Mouse (Mus musculus) heart, postnatal 36 days (tissue): Measurements from ENCODE around the gene Hist1h2ap. TPM values are rescaled to one million over a fixed set of nuclear protein-coding genes. Genes with fewer than 3 reads are reported as not detected.
"Not testable (repeated sequence)": the region's sequence is repeated elsewhere in the genome, so short reads cannot be mapped to it uniquely, and the experiment has no call there.

Source experiments
- DNase-seq, 2 experiments: peaks; one replicate each; pipeline ENCODE4 v3.0.0; 2021 to 2022
- intact Hi-C: fragments of 180-260 bp; cut with DNase I; formaldehyde crosslinking; loops from one replicate; pipeline ENCODE4 v1.15.1; 2025
- total RNA-seq, 2 experiments: library from RNA; stranded (reverse); gene quantifications; 2 replicates each; pipeline ENCODE4 v1.2.3; 2021

Hist1h2ap gene
- 10 to 100 TPM; 27.2 to 33.8 TPM for total RNA-seq

DNA sequence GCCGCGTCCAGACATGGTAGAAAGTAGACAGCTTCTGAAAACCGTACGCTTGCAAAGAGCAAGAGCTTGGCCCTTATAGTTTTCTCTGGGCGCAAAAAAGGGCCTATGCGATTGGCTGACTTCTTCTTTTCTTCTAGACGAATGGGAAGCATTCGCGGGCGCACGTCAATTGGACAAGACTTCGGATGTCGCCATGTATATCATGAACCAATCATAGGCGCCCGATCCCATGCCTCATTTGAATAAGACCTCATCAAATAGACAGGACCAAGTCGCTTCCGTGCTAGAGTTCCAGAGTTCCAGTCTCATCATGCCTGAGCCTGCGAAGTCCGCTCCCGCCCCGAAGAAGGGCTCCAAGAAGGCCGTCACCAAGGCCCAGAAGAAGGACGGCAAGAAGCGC lies at the start of gene Hist1h2ap, which contains the start of gene Hist1h2br:
TSS of gene Hist1h2ap (minus strand) at position 47 of the 400 bp plus-strand sequence.
TSS of gene Hist1h2br (plus strand) at position 283 of the 400 bp plus-strand sequence.
- DNase-seq, result not testable (repeated sequence)
- intact Hi-C loops, result loop anchor here (10.0 kb wide), 1 partner anchor 49 kb away; the partner anchor contains the start of genes Hist1h1b, Hist1h2an, Hist1h2bp and Hist1h3i

- DNase-seq, result peak; percentile 9 to 23
- intact Hi-C loops, result no loop called here
Measured at GRCm38 (mm10) chr13:21882760-21883405, 49.6 kb upstream of the Hist1h2ap start.

DNA sequence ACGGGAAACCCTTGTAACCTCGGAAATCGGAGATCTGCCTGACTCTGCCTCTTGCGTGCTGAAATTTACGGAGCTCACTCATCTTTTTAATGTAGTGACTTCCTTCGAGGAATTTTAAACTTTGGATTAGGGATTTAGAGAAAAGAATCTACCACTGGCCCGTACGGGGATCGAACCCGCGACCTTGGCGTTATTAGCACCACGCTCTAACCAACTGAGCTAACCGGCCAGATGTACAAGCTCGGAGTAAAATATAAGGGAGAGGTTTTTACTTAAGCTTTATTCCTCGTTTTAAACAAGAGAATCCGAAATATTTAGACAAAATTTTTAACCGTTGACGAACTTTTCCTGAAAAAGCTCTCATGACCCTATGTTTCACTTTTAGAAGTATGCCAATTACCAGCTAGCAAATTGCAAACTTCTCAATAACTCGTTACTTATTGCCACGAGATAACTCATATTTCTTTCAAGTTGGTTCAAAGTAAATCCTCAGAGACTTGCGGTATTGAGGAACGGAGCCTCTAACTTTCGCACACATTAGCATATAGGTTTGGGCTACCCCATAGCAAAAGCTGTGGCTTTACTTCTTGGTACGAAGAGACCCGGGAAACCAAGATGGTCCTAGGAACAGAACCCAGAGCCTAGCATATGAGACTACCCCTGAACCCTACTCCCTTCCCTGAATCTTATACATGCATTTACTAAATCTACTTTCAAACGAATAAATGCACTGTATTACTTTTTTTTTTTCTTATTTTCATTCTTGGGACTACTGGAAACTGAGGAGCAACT lies 48.8 kb upstream of the Hist1h2ap start:
- intact Hi-C loops, result no loop called here
- peak; percentile 3 to 25 for DNase-seq

- intact Hi-C loops, result no loop called here
- no peak for DNase-seq
Measured at GRCm38 (mm10) chr13:21880735-21881134, 47.4 kb upstream of the Hist1h2ap start.

- intact Hi-C loops, DNase-seq: not testable (repeated sequence)
Measured at GRCm38 (mm10) chr13:21865503-21865902, 32.2 kb upstream of the Hist1h2ap start.

- intact Hi-C loops, result no loop called here
- DNase-seq, result no peak
Measured at GRCm38 (mm10) chr13:21861608-21862007, 28.3 kb upstream of the Hist1h2ap start.

DNA sequence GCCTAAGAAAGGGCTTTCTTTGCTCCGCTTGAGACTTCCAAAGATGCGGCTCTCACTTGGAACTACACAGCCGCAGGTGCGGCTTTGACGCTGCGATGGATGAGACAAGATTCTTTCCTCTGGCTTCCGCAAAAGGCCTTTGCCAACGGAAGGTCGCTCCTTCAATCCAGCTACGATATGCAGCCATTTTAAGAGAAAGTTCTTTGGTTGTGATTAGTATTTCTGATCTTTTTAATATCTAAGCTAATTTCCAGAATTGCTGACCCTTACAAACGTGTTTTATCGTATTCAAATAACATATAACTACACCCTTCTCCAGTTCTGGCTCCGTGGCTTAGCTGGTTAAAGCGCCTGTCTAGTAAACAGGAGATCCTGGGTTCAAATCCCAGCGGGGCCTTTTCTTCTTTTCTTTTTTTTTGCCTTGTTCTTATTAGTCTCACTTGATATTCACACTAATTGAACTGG lies 22.4 kb upstream of the Hist1h2ap start:
- intact Hi-C loops, result loop anchor here (10.0 kb wide), 4 partner anchors 59 to 1579 kb away; partner anchors contain the start of gene Zfp184
- peak; percentile 28 to 29 for DNase-seq

DNA sequence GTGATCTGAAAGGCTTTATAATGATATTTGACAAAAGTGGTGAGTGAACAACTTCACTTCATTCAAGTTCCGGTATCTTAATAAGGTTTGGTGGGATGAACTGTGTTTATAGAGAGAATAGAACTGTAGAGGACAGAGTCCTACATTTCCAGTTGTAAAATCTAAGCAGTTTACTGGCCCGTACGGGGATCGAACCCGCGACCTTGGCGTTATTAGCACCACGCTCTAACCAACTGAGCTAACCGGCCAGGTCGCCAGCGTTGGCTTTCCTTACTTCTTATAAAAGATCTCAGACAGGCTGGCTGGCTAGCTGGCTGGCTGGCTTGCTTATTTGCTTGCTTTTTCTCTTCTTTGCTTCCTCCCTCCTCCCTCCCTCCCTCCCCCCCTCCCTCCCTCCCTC lies 21.8 kb upstream of the Hist1h2ap start:
- intact Hi-C loops, result loop anchor here (10.0 kb wide), 4 partner anchors 60 to 1580 kb away; partner anchors contain the start of gene Zfp184

GRCm38 (mm10) chr13:21852215-21852945 lies 19.1 kb upstream of the Hist1h2ap start:
- intact Hi-C loops, result loop anchor here (10.0 kb wide), 4 partner anchors 62 to 1582 kb away; partner anchors contain the start of gene Zfp184

More for the DNA sequence above, 21.8 kb upstream of the Hist1h2ap start:
- DNase-seq, result peak; percentile 80 to 81

GRCm38 (mm10) chr13:21850696-21851095 lies 17.4 kb upstream of the Hist1h2ap start:
- intact Hi-C loops, result loop anchor here (10.0 kb wide), 4 partner anchors 64 to 1584 kb away; partner anchors contain the start of gene Zfp184
- DNase-seq, result not testable (repeated sequence)

More at GRCm38 (mm10) chr13:21852215-21852945, 19.1 kb upstream of the Hist1h2ap start:
- peak; percentile 47 to 60 for DNase-seq

DNA sequence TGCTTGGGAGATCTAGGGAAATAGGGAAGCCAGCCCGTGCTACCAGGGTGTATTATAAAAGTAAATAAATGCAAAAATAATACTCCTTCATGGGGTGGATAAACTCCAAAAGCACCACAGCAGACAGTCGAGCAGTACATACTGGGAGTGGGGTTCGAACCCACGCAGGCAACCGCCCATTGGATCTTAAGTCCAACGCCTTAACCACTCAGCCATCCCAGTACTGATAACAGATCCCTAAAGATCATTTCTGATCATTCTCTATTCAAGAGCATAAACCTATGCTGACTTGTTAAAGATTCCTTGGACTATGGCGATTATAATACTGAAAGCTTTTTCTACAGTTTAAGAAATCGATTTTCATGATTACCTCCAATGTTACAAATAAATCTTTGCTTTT lies 14.6 kb upstream of the Hist1h2ap start:
- intact Hi-C loops, result no loop called here
- DNase-seq, result no peak

GRCm38 (mm10) chr13:21846356-21846755 lies 13.0 kb upstream of the Hist1h2ap start:
- intact Hi-C loops, DNase-seq: not testable (repeated sequence)

GRCm38 (mm10) chr13:21840508-21840907 lies 7.2 kb upstream of the Hist1h2ap start:
- DNase-seq, intact Hi-C loops: not testable (repeated sequence)

DNA sequence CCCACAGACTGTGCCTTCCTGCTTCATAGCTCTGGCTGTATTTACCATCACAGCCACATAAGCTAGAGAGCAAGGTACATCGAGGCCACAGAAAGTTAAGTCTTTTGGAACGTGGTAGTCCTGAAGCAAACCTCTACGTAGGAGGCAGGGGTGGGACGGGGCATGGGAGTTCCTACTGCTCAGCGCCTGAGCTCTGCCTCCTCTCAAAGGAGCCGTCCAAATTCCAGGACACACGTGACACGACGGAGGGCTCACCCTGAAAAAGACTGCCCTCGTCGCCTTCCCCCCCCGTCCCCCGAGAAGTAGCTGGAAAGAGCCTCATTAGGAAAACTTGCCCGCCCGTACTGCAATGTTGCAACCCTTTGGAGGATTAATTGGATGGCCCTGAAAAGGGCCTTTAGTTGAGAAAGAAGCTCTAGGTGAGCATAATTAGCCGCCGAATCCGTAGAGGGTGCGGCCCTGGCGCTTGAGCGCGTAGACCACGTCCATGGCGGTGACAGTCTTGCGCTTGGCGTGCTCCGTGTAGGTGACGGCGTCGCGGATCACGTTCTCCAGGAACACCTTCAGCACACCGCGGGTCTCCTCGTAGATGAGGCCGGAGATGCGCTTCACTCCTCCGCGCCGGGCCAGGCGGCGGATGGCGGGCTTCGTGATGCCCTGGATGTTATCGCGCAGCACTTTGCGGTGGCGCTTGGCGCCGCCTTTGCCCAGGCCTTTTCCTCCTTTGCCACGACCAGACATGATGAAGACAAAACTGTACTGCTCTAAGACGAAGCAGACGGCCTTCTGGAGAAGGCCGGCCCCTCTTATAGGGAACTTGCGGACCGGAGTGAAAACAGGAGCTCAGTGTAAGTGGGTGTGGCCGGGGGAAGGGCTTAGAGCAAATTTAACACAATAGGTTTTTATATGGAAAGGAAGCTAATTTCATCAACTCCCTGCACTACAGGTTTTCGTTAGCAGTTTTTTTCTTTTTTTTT lies 1.6 kb downstream of the Hist1h2ap start, which contains the start of gene Hist1h4n:
TSS of gene Hist1h4n (minus strand) at position 779 of the 977 bp plus-strand sequence.
- DNase-seq, result peak in 1 of 2 experiments; percentile 44
- intact Hi-C loops, result loop anchor here (10.0 kb wide), 1 partner anchor 47 kb away; the partner anchor contains the start of genes Hist1h1b, Hist1h2an, Hist1h2bp and Hist1h3i

DNA sequence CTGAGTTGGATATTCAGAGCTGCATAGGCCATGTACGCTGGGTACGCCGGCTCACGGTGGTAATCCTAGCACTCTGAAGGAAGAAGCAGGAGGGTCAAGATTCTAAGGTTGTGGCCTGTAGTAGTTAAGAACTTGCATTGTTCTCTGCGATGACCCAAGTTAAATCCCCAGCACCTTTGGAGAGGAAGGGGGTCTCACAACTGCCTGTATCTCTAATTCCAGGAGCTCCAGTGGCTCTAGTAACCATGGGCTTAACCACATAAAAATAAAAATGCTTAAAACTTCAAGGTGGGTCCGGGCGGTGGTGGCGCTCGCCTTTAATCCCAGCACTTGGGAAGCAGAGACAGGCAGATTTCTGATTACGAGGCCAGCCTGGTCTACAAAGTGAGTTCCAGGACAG lies 3.0 kb downstream of the Hist1h2ap start:
- intact Hi-C loops, result loop anchor here (10.0 kb wide), 1 partner anchor 46 kb away; the partner anchor contains the start of genes Hist1h1b, Hist1h2an, Hist1h2bp and Hist1h3i
- DNase-seq, result no peak

GRCm38 (mm10) chr13:21828511-21828910 lies 4.8 kb downstream of the Hist1h2ap start:
- intact Hi-C loops, result loop anchor here (10.0 kb wide), 5 partner anchors 114 to 1916 kb away; partner anchors contain the start of genes Hist1h1e, Hist1h2ac, Hist1h2ag and Hist1h2ai
- DNase-seq, result no peak

- intact Hi-C loops, result loop anchor here (10.0 kb wide), 5 partner anchors 105 to 1925 kb away; partner anchors contain the start of genes Hist1h1e, Hist1h2ac, Hist1h2ag and Hist1h2ai
- DNase-seq, result not testable (repeated sequence)
Measured at GRCm38 (mm10) chr13:21820082-21820890, 13.0 kb downstream of the Hist1h2ap start.
